Mouse (Mus musculus) midbrain, embryonic 15.5 days (tissue): Measurements from ENCODE around the gene Klf3. TPM values are rescaled to one million over a fixed set of nuclear protein-coding genes. Genes with fewer than 3 reads are reported as not detected.

ENCODE experiments used
- ATAC-seq: fragments of 200-750 bp; cut with Nextera tagmentation; replicated peaks from 2 replicates; pipeline ENCODE4 v1.8.0; 2017; ENCODE audit warnings: moderate TSS enrichment
- H3K27ac ChIP-seq: fragments of 300-500 bp; sonication (generic); 2 replicates; pipeline ENCODE4 v1.5.1; 2015; ENCODE audit warnings: mild to moderate bottlenecking, inconsistent platforms
- H3K27me3 ChIP-seq: fragments of 300-500 bp; sonication (generic); replicated peaks from 2 replicates; pipeline ENCODE4 v1.6.1; 2015; ENCODE audit warnings: inconsistent platforms
- H3K36me3 ChIP-seq: fragments of 300-500 bp; sonication (generic); replicated peaks from 2 replicates; pipeline ENCODE4 v1.6.1; 2015; ENCODE audit warnings: inconsistent platforms
- H3K4me1 ChIP-seq: fragments of 300-500 bp; sonication (generic); 2 replicates; pipeline ENCODE4 v1.6.1; 2015; ENCODE audit warnings: inconsistent platforms
- H3K4me2 ChIP-seq: fragments of 300-500 bp; sonication (generic); 2 replicates; pipeline ENCODE4 v1.6.1; 2015; ENCODE audit warnings: inconsistent platforms, mild to moderate bottlenecking, moderate library complexity
- H3K4me3 ChIP-seq: fragments of 300-500 bp; sonication (generic); 2 replicates; pipeline ENCODE4 v1.5.1; 2015; ENCODE audit warnings: mild to moderate bottlenecking, inconsistent platforms
- H3K9ac ChIP-seq: fragments of 300-500 bp; sonication (generic); 2 replicates; pipeline ENCODE4 v1.6.1; 2015; ENCODE audit warnings: mild to moderate bottlenecking, inconsistent platforms
- H3K9me3 ChIP-seq: fragments of 300-500 bp; sonication (generic); 2 replicates; pipeline ENCODE4 v1.6.1; 2016; ENCODE audit warnings: inconsistent platforms
- WGBS: fragments of 180-500 bp; shearing (Covaris S2); methylation state at CpG from one replicate; pipeline ENCODE4 v1.1.7; 2015; ENCODE audit warnings: mixed read lengths; 5-methylcytosine and 5-hydroxymethylcytosine counted together
- polyA plus RNA-seq: library from polyadenylated mRNA; unstranded; fragments of >200 nt; fragmentation: Nextera tagmentation; extraction: Ambion mirVana; gene quantifications from 2 replicates; pipeline ENCODE4 v1.2.1, GENCODE M21; 2015

Gene Klf3
- polyA plus RNA-seq, 1 experiment from 2014 or later: 24.6 TPM

DNA sequence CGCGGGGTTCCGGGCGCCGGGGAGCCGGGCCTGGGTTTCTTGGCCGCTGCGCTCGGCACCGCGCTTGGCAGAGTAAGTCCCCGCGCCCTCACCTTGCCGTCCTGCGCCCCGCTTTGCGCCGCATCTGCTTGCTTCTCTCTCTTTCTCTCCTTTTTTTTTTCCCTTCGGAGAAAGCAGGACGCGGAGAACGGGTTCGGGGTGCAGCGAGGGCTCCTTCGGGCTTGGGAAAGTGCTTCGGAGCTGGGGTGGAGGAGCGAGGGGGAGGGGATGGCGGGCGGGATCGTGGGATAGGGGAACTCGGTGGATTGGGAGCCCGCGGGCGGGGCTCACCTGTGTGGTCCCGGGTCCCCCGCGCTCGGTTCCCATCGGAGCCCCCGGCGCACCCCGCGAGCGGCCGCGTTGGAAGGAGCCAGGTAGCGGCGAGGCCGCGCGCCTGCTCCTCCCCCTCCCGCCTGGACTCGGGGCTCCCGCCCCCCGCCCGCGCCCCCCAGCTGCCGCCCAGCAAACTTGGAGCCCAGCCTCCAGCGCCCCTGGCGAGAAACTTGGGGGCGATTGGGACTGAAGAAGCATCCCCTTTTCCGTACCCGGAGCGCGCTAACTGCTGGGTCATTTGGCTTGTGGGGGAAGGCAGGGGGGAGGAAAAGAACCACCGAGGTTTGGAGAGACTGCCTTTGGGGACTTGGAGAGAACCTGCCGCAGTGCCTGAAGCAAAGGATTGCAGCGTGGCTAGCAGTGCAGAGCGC, 703 bp downstream of the Klf3 start:
- Histone ChIP-seq H3K4me3 (peak overlapping the region; percentile 79), H3K27me3 (no peaks in the 10 kb centered on the region), H3K9ac (peak overlapping the region; percentile 70), H3K4me2 (peak overlapping the region; percentile 81), H3K36me3 (no peaks in the 10 kb centered on the region), H3K9me3 (no peaks in the 10 kb centered on the region), H3K27ac (peak overlapping the region; percentile 90), H3K4me1 (peaks cover 28% of the 10 kb centered on the region)
- under 1% methylated on average over 58 of the region's 69 CpGs for WGBS
- ATAC-seq: peak; percentile 13

DNA sequence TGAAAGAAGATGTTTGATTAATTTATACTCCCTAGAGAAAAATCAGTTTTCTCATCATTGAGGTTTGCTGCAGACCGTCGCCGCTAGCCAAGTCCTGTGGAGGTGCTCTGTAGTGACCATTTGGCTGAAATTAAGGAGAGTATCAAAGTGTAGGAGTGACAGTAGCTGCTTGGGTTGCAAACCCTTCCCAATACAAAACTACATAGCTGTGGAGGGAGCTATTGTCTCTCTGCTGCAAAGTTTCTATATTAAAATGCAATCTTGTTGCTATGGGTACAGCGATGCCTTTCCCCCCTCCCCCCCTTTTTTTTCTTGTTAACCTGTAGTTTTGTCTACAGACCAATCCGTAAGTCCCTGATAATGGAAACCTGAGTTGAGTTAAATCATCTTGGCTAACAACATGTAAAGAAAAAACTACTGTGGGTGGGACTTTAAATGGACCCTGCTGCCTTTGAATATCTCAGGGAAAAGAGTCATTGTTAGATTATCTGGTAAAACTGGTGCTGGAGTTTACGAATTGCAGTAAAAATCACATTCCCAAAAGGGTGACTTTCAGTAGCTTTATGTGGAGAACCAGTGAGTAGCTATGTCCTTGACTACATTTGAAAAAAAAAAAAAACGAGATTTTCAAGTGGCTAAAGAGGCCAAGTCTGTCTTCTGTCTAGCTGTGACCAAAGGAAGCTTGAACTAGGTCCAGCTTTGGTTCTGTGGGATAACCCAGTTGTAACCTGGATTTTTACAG, 2.1 kb downstream of the Klf3 start:
- ATAC-seq: no peak
- Histone ChIP-seq H3K4me1 (peaks cover 28% of the 10 kb centered on the region), H3K27ac (peak overlapping the region; percentile 66), H3K4me2 (peak overlapping the region; percentile 81), H3K36me3 (no peaks in the 10 kb centered on the region), H3K4me3 (peak overlapping the region; percentile 27), H3K9ac (peak overlapping the region; percentile 15; the same call in 1 of the 2 replicates), H3K9me3 (no peaks in the 10 kb centered on the region), H3K27me3 (no peaks in the 10 kb centered on the region)
- 5% methylated on average over 7 of the region's 7 CpGs for WGBS

DNA sequence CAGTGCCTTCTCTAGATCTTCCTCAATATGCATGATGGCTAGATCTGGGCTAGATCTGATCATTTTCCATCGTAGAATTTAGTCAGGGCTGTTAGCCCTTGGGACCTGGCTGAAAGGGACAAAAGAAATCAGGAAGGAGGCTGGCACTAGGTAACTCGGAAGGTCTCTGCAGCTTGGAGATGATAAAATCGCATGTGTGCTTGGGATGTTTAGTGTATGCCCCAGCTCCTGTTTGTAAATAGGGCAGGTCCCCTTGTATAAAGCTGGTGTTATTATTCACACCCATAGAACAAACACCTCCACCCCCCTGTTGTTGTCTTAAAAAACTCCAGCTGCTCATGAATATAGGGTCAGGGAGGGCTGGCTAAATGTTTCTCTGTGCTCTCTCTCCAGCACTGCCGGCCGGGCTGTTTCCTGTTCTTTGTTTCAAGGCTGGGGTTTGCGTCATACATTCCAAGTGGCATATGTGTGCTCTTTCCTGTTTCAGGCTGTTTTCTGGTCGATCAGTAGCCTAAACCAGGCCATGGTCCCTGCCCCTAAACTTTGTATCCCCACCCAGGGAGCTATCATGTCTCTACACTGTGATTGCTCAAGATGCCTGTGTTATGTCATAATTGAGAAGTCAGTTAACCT, 2.8 kb downstream of the Klf3 start:
- Histone ChIP-seq H3K9ac (0 out of 2 replicates have a peak overlapping the region, but pooled peaks have one; percentile 15), H3K36me3 (no peaks in the 10 kb centered on the region), H3K9me3 (no peaks in the 10 kb centered on the region), H3K4me2 (peak overlapping the region; percentile 81), H3K4me3 (peak overlapping the region; percentile 27), H3K27me3 (no peaks in the 10 kb centered on the region), H3K27ac (peak overlapping the region; percentile 66), H3K4me1 (peaks cover 33% of the 10 kb centered on the region)
- 2% methylated on average over 7 of the region's 7 CpGs for WGBS
- no peak for ATAC-seq

DNA sequence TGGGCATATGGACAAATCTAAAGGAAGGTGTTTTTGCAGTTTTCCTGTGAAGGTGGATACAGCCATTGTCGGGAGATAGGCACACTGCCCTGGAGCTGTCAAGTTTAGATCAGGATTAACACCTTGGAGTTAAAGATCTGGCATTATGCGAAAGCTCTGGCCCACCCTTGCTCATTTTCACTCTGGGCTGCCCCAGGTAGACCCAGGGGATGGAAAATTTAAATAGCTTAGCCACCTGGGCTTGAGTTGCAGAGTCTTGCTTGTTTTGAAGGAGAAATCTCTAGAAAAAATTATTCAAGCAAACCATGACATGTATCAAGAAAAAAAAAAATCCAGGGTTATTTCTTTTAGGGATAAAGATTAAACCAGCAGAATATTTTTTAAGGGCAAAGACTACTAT, 3.4 kb downstream of the Klf3 start:
- H3K27me3 ChIP-seq: no peaks in the 10 kb centered on the region
- H3K36me3 ChIP-seq: no peaks in the 10 kb centered on the region
- 18% methylated on average over 2 of the region's 2 CpGs for WGBS
- no peak overlapping the region for H3K9ac ChIP-seq
- peak overlapping the region; percentile 27; the same call in 1 of the 2 replicates for H3K4me3 ChIP-seq
- H3K27ac ChIP-seq: peak overlapping the region; percentile 66
- ATAC-seq: no peak
- H3K4me1 ChIP-seq: peaks cover 39% of the 10 kb centered on the region
- H3K9me3 ChIP-seq: no peaks in the 10 kb centered on the region
- H3K4me2 ChIP-seq: peak overlapping the region; percentile 81

DNA sequence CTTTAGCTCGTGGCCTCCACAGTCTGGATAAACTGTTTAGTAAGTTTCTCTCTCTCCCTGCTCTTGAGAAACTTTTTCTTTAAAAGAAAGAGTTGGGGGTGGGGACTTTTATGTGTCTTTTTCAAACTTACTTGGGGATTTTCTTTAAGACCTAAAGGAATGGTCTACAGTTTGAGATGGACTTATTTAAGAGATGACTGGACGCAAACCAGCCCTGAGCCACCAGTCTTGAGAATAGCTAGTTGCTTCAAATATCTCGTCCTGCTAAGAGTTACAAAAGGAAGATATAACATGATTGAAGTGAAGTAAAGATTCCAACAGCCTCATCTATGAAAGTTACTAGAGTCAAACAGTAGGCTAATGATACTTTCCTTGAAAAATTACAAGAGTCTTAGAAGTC, 4.0 kb downstream of the Klf3 start:
- Histone ChIP-seq H3K27ac (no peak overlapping the region), H3K4me2 (no peak overlapping the region), H3K27me3 (no peaks in the 10 kb centered on the region), H3K9me3 (no peaks in the 10 kb centered on the region), H3K4me3 (no peak overlapping the region), H3K9ac (no peak overlapping the region), H3K36me3 (no peaks in the 10 kb centered on the region), H3K4me1 (peaks cover 43% of the 10 kb centered on the region)
- no peak for ATAC-seq
- WGBS: 52% methylated on average over 3 of the region's 3 CpGs

DNA sequence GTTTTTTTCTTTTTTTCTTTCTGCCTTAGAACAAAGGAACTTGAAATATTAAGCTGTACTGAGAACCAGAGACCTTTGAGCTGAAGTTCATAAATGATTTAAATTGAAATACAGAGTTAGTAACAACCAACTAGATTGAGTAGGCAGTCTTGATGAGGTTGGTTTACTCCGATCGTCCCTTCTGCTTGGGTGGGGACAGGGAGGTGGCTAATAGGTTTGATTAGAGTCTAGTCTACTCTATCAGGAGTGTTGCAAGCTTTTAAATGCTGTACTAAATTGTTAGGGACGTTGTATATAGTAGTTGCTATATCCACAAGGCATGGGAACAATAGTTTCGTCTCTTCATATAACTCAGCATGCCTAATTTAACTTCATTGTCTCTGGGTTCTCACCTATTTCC, 4.4 kb downstream of the Klf3 start:
- Histone ChIP-seq H3K4me1 (peaks cover 43% of the 10 kb centered on the region), H3K4me3 (no peak overlapping the region), H3K9ac (no peak overlapping the region), H3K27ac (no peak overlapping the region), H3K27me3 (no peaks in the 10 kb centered on the region), H3K4me2 (peak overlapping the region; percentile 17; the same call in 1 of the 2 replicates), H3K36me3 (no peaks in the 10 kb centered on the region), H3K9me3 (no peaks in the 10 kb centered on the region)
- no peak for ATAC-seq
- 69% methylated on average over 4 of the region's 4 CpGs for WGBS

DNA sequence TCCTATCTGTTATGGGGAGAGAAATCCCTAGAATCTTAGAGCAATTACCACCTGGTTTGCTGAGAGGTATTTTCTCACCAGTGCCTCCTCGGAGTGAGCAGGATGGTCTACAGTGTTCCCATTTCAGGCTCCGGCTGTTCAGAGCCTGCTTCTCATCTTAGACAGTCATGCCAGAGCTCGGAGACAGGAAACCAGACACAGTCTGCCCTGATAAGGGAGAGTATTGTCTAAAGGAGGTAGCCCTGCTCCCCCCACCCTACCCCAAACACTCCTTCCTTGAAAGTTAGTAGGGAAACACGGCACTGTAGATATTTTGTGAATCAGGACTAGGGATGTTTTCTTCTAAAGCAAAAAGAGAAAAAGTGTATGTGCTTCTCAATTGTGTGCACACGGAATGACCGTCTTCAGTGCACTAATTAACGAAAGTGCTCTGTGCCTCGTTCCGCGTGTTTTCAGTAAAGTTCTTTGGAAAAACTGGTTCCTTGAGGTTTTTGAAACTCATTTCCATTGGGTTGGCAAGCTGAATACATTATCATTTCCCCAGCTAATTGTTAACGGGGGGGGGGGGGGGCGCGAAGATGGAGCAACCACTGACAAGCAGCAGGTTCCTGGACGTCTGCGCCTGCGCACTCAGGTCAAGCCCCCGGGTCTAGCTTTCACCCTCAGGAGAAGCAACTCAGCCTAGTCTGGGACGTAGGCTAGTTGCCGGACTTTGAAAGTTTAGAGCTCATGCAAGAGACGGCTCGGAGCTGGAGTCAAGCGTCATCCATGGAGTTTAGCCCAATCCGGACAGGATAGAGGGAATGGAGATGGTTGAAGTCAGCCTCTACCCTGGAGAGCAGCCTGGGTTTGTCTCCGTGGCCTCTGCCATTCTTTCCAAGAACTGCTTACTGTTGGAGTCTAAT, 5.2 kb downstream of the Klf3 start:
- no peak overlapping the region for H3K4me3 ChIP-seq
- ATAC-seq: no peak
- H3K4me1 ChIP-seq: peaks cover 45% of the 10 kb centered on the region
- no peak overlapping the region for H3K9ac ChIP-seq
- H3K4me2 ChIP-seq: peak overlapping the region; percentile 17
- 62% methylated on average over 24 of the region's 24 CpGs for WGBS
- no peaks in the 10 kb centered on the region for H3K9me3 ChIP-seq
- no peak overlapping the region for H3K27ac ChIP-seq
- H3K36me3 ChIP-seq: no peaks in the 10 kb centered on the region
- no peaks in the 10 kb centered on the region for H3K27me3 ChIP-seq

DNA sequence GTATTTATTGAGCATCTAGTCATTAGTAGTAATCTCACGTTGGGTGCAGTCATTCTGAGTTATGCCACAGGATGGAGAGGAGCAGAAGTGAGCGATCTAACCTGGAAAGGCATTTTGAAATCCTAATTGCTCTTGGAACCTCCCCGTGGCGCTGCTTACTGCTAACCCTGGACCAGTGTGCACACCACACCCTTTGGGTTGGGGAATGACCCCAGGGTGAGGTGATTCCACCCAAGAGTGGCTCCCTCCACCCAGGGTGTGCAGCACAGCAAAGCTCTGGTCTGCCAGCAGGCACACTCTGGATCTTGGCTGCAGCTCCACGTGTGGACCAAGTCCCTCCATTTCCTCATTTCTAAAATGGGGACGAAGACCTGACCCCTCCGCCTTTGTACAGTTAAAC, 6.1 kb downstream of the Klf3 start:
- Histone ChIP-seq H3K9ac (no peak overlapping the region), H3K9me3 (no peaks in the 10 kb centered on the region), H3K27me3 (no peaks in the 10 kb centered on the region), H3K4me3 (no peak overlapping the region), H3K36me3 (no peaks in the 10 kb centered on the region), H3K4me1 (peaks cover 45% of the 10 kb centered on the region), H3K4me2 (no peak overlapping the region), H3K27ac (no peak overlapping the region)
- no peak for ATAC-seq
- WGBS: 85% methylated on average over 7 of the region's 7 CpGs

DNA sequence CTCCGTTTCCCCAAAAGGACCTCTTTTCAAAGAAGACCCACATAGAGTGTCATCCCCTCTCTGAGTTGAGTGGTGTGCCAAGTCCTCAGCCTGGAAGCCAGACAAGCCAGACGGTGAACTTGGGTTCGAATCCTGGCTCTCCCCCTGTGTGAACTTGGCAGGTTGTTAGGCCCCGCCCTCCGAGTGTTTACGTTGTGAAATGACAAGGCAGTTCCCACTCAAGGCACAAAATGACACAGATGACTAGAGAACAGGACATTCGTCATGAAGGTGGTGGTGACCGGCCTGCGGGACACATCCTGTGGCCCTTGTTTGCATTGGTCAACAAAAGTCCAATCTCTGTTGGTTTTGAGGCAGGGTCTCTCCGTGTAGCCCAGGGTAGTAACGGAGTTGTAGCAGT, 6.7 kb downstream of the Klf3 start:
- ATAC-seq: no peak
- Histone ChIP-seq H3K27ac (no peak overlapping the region), H3K27me3 (no peaks in the 10 kb centered on the region), H3K9ac (no peak overlapping the region), H3K36me3 (no peaks in the 10 kb centered on the region), H3K4me2 (no peak overlapping the region), H3K4me3 (no peak overlapping the region), H3K9me3 (no peaks in the 10 kb centered on the region), H3K4me1 (peaks cover 44% of the 10 kb centered on the region)
- 91% methylated on average over 11 of the region's 11 CpGs for WGBS

DNA sequence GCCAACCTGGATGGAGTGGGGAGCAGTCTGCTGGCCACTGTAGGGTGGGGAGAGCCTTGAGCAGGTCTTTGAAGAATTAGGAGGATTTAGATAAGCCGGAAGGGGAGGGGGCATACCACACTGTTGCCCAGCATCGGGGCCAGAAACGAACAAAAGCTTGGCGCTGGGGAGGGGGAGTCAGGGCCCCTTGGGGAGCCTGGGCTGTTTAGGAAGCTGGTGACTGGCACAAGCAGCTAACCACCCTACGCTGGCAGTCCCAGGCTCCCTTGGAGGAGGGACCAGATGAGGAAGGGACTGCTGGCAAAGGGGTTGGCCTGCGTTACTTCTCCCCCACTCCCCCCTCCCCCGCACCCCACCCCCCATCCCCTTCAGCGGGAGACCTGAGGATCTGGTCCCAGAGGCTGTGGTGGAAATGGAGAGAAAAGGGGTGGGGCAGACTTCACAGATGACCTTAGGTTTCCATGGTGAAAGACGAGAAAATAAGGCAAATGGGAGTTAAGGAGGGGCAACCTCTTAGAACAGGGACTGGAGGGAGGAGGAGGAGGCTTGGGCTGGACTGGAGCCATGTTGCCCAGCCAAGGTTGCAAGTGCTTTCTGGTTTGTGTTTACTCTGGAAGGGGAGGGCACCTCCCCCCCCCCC, 7.8 kb downstream of the Klf3 start:
- no peaks in the 10 kb centered on the region for H3K9me3 ChIP-seq
- H3K9ac ChIP-seq: no peak overlapping the region

DNA sequence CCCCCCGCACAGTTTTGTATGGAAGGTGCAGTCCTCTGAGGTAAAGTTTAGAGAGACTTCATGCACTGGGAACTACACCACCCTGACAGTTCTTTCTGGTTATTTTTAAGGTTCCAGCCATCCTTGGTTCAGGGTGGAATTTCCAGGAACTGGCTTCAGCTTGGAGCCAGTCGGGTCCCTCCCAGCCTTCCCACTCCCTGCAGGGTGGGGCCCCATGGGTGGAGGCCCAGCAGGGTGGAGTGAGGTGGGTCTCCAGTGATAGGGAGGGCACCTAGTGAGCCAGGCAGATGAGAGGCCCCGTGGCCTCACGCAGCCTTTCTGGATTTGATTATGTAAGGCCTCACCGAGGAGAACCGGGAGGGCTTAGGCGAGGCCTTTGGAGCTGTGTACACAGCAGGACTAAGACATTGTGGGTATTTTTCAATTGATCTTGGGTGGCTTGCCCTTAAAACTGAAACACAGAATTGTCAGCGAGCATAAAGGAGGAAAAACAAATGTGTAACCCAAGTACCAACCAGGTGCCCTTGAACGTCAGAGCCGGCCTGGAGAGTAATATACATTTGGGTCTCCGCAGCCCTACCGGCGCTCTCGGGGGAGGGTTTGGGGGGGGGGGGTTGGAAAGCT, 8.4 kb downstream of the Klf3 start:
- Histone ChIP-seq H3K36me3 (no peaks in the 10 kb centered on the region), H3K4me1 (peaks cover 26% of the 10 kb centered on the region), H3K9me3 (no peaks in the 10 kb centered on the region), H3K4me3 (no peak overlapping the region), H3K4me2 (peak overlapping the region; percentile 24; the same call in 1 of the 2 replicates), H3K27ac (peak overlapping the region; percentile 74), H3K27me3 (no peaks in the 10 kb centered on the region), H3K9ac (peak overlapping the region; percentile 29; the same call in 1 of the 2 replicates)
- WGBS: 4% methylated on average over 13 of the region's 14 CpGs
- ATAC-seq: peak; percentile 22

More for the DNA sequence above, 7.8 kb downstream of the Klf3 start:
- H3K4me2 ChIP-seq: peak overlapping the region; percentile 14; the same call in 1 of the 2 replicates
- peak overlapping the region; percentile 74 for H3K27ac ChIP-seq
- H3K36me3 ChIP-seq: no peaks in the 10 kb centered on the region
- peak; percentile 82 for ATAC-seq
- H3K4me1 ChIP-seq: peaks cover 33% of the 10 kb centered on the region
- no peak overlapping the region for H3K4me3 ChIP-seq
- H3K27me3 ChIP-seq: no peaks in the 10 kb centered on the region
- 4% methylated on average over 8 of the region's 9 CpGs for WGBS
